Comparison of ENCODE assay signal across 8 mouse cellular contexts in genomic region chr19:7122277-7122676, GRCm38 (mm10). TPM values are rescaled to one million over a fixed set of nuclear protein-coding genes. Genes with fewer than 3 reads are reported as not detected.
A peak's percentile ranks its signal among the peaks of the same experiment; 100 is the strongest.
DNase-seq lines count a peak whose midpoint lies in the region; ATAC-seq lines count a peak whose summit lies in the region.

No protein-coding gene starts in this region.

- H3K27ac ChIP-seq in forebrain, embryonic 10.5 days = peak overlapping the region; percentile 31; the same call in 1 of the 2 replicates
- H3K27ac ChIP-seq in forebrain, embryonic 11.5 days (ENCODE audit: low read depth, low read length) = no peak overlapping the region
- peak overlapping the region; percentile 99 for H3K27ac ChIP-seq in heart, embryonic 12.5 days (ENCODE audit: poor library complexity, severe bottlenecking)
- H3K27ac ChIP-seq in limb, embryonic 12.5 days = 0 out of 2 replicates have a peak overlapping the region, but pooled peaks have one; percentile 4

- ATAC-seq in forebrain, embryonic 11.5 days (replicated peaks; ENCODE audit: low FRiP score) = no peak
- ATAC-seq in heart, embryonic 12.5 days (ENCODE audit: insufficient number of reproducible peaks, low FRiP score) = peak; percentile 84
- no peak for ATAC-seq in limb, embryonic 12.5 days (ENCODE audit: insufficient number of reproducible peaks, insufficient read depth, low FRiP score, low TSS enrichment, low read depth)
- ATAC-seq in CD4-positive, CD25-positive, alpha-beta regulatory T cell, adult 4 months = no peak
- ATAC-seq in inflammation-experienced regulatory T-cells, adult 6 months = no peak

- H3K9ac ChIP-seq in forebrain, embryonic 11.5 days (ENCODE audit: low read length) = no peak overlapping the region
- H3K9ac ChIP-seq in heart, embryonic 12.5 days = peak overlapping the region; percentile 61
- no peak overlapping the region for H3K9ac ChIP-seq in limb, embryonic 12.5 days (replicated peaks)

- H3K36me3 ChIP-seq in forebrain, embryonic 10.5 days (replicated peaks) = no peaks in the 10 kb centered on the region
- H3K36me3 ChIP-seq in forebrain, embryonic 11.5 days (ENCODE audit: control insufficient read depth, insufficient read depth, low read length) = no peaks in the 10 kb centered on the region
- no peaks in the 10 kb centered on the region for H3K36me3 ChIP-seq in heart, embryonic 12.5 days
- no peaks in the 10 kb centered on the region for H3K36me3 ChIP-seq in limb, embryonic 12.5 days

- peaks cover 86% of the 10 kb centered on the region for H3K27me3 ChIP-seq in forebrain, embryonic 10.5 days (ENCODE audit: poor library complexity, severe bottlenecking)
- H3K27me3 ChIP-seq in forebrain, embryonic 11.5 days (ENCODE audit: control insufficient read depth, insufficient read depth, low read length) = peaks cover 4% of the 10 kb centered on the region; the same call in 1 of the 2 replicates
- peaks cover 22% of the 10 kb centered on the region for H3K27me3 ChIP-seq in heart, embryonic 12.5 days (replicated peaks)
- H3K27me3 ChIP-seq in limb, embryonic 12.5 days = peaks cover 60% of the 10 kb centered on the region

- H3K4me3 ChIP-seq in forebrain, embryonic 10.5 days = no peak overlapping the region
- no peak overlapping the region for H3K4me3 ChIP-seq in forebrain, embryonic 11.5 days (ENCODE audit: low read depth, low read length)
- no peak overlapping the region; the same call in 1 of the 2 replicates for H3K4me3 ChIP-seq in heart, embryonic 12.5 days
- no peak overlapping the region for H3K4me3 ChIP-seq in limb, embryonic 12.5 days (replicated peaks)

- WGBS in forebrain, embryonic 10.5 days = 84% methylated on average over 4 of the region's 4 CpGs
- 64% methylated on average over 4 of the region's 4 CpGs for WGBS in forebrain, embryonic 11.5 days
- WGBS in heart, embryonic 12.5 days = 29% methylated on average over 4 of the region's 4 CpGs
- 38% methylated on average over 4 of the region's 4 CpGs for WGBS in limb, embryonic 12.5 days

- peaks cover 37% of the 10 kb centered on the region for H3K4me1 ChIP-seq in forebrain, embryonic 10.5 days
- H3K4me1 ChIP-seq in forebrain, embryonic 11.5 days (replicated peaks; ENCODE audit: control insufficient read depth, insufficient read depth, low read length) = peaks cover 8% of the 10 kb centered on the region; the same call in 1 of the 2 replicates
- peaks cover 53% of the 10 kb centered on the region for H3K4me1 ChIP-seq in heart, embryonic 12.5 days (replicated peaks)
- peaks cover 40% of the 10 kb centered on the region for H3K4me1 ChIP-seq in limb, embryonic 12.5 days (replicated peaks)

- no peaks in the 10 kb centered on the region for H3K9me3 ChIP-seq in forebrain, embryonic 10.5 days
- H3K9me3 ChIP-seq in forebrain, embryonic 11.5 days (ENCODE audit: control insufficient read depth, low read length) = no peaks in the 10 kb centered on the region
- no peaks in the 10 kb centered on the region for H3K9me3 ChIP-seq in heart, embryonic 12.5 days (replicated peaks)
- no peaks in the 10 kb centered on the region for H3K9me3 ChIP-seq in limb, embryonic 12.5 days

- DNase-seq in forebrain, embryonic 10.5 days (ENCODE audit: extremely low spot score, low spot score) = no peak
- DNase-seq in forebrain, embryonic 11.5 days (ENCODE audit: low spot score) = no peak
- peak; percentile 32 for DNase-seq in adipocyte (ENCODE audit: low spot score)
- no peak for DNase-seq in thymus, adult 18-20 months

- H3K4me2 ChIP-seq in forebrain, embryonic 11.5 days (ENCODE audit: low read depth, low read length, severe bottlenecking) = no peak overlapping the region
- peak overlapping the region; percentile 58 for H3K4me2 ChIP-seq in heart, embryonic 12.5 days
- 0 out of 2 replicates have a peak overlapping the region, but pooled peaks have one; percentile 8 for H3K4me2 ChIP-seq in limb, embryonic 12.5 days

RNA-seq across cellular contexts. Expression of gene Flrt1, which starts 16.7 kb away (rescaled TPM):
- 4.0 and 4.8 TPM in 2 replicates for polyA plus RNA-seq in forebrain, embryonic 10.5 days (2016; fragmentation: Nextera tagmentation; extraction: Ambion mirVana)
- 7.7 and 9.0 TPM in 2 replicates for polyA plus RNA-seq in forebrain, embryonic 11.5 days (2014; fragmentation: Nextera tagmentation; extraction: Ambion mirVana)
- polyA plus RNA-seq in heart, embryonic 12.5 days (2016; fragmentation: Nextera tagmentation; extraction: Ambion mirVana) = 0.81 and 0.87 TPM in 2 replicates
- polyA plus RNA-seq in limb, embryonic 12.5 days (2016; fragmentation: Nextera tagmentation; extraction: Ambion mirVana) = 3.5 and 4.4 TPM in 2 replicates
- under 1 TPM in 1 of 2 experiments, not detected in 1; 0.22 TPM for polyA plus RNA-seq in CD4-positive, CD25-positive, alpha-beta regulatory T cell, adult 4 months (2017; shearing (Covaris generic))
- under 1 TPM in 1 of 3 experiments, not detected in 2; 0.20 TPM for polyA plus RNA-seq in inflammation-experienced regulatory T-cells, adult 6 months (2017; shearing (Covaris generic))
